Mouse (Mus musculus): Measurements from ENCODE around the gene Efs.

Gene Efs

DNA sequence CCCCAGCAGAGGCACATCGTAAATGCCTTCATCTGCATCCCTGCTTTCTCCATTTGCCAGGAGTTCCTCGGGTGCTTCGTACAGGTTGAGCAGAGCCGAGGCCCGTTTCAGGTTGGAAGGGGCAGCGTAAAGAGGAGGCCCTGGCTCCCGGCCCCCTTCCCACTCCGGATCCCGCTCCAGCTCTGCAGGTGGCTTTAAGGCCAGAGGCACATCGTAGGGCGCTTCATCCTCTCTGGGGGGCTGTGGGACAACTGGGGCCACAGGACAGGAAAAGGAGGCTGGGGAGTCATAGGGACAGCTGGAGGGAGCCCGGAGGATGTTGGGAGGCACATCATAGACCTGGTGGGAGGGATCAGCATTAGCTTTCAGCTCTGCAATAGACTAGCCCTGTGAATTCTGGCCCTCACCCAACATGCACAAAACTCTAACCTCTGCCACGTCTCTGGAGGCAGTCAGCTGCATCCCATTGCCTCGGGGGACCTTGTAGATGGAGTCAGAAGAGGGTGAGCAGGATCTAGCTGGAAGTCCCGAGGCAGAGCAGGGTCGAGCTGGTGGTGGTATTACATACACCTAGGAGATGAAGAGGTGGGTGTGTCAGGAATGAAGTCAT, 5.7 kb downstream of the Efs start:
- no peak for DNase-seq (ENCODE audit: low spot score)

DNA sequence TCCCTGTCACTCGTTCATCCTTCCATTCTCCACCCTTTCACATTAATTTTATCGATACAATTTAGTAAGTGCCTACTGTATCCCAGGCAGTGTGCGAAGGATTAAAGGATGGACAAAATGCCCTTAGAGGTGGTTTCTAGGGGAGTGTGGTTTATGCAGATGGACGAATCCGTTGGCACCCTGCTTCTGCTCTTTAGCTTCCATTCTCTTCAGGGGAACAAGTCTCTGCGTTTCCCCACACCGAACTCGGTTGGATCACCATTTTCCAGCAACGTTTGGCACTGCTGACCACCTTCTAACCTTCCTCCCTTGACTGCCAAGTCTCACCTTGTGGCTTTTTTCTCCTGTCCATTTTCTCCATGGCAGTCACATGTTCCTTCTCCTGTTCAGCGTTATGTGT, 12.6 kb downstream of the Efs start:
- DNase-seq (ENCODE audit: low spot score), result no peak

DNA sequence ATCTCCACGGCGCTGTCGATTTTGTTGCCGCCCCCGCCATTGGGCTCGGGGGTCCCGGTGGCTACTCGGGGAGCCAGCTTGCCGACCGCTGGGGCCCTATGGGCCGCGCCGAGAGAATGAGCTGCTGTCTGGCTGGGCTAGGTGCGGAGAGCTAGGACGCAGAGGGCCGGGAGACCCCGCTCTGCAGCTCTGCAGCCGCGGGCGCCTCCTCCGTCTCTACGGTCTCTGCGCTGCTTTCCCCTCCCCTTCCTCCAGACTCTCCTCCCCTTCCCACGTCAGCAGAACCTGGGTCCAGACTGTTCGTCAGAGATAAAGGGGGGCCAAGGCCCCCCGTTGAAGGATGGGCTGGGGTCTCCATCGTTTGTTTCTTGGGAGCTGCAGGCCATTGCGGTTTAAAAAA, 13.0 kb downstream of the Efs start, which contains the start of gene Slc22a17:
Gene Slc22a17, minus strand, starts transcription at position 247 of the 400 bp plus-strand sequence.
- no peak for DNase-seq (ENCODE audit: low spot score)

DNA sequence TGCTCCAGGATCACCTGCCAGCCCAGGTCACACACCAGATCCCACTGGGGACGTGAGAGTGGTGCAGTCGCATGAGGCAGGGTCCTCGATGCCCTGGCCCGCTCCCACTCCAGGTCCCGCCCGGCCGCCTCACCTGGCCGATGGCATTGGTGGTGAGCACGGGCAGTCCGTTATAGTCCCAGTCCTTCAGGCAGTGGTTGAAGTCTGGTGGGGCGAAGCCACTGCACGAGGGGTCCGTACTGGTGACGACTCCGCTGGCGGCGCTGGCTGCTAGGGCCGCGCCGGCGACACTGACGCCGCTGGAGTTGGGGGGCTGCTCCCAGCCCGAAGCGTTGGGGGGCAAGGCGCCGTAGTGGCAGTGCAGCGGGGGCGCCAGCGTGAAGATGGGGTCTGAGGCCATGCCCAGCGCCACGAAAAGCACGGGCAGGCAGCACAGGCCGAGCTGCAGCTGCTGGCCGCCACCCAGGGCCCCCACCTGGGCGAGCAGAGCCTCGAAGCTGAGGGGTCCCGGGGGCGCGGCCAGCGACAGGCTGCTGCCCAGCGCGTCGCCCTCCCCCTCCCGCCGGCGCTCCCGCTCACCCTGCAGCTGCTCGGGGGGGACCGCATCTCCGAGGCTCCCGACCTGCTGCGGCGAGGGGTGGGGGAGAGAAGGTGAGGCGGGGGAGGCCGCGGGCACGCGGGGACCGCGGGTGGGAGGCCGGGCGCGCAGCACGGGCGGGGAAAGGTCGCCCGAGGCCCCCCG, 13.6 kb downstream of the Efs start:
- DNase-seq (ENCODE audit: low spot score), result no peak

DNA sequence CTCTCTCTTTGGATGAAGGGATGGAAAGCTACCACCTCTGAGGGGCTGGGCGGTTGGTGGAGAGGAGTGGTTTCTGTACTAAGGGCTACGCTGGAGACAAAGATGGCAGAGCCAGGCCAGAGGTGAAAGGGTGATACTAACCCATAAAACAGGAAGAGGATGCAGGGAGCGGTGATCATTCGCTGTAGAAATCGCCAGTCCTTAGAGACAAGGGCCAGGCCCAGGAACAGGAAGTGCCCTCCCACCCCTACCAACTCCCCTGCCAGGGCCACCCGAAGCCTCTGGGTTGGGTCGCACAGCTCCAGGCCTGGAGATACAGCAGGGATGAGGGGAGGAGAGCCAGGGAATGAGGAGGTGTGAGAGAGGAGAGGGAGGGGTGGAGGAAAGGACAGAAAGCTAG, 17.2 kb downstream of the Efs start:
- no peak for DNase-seq (ENCODE audit: low spot score)

DNA sequence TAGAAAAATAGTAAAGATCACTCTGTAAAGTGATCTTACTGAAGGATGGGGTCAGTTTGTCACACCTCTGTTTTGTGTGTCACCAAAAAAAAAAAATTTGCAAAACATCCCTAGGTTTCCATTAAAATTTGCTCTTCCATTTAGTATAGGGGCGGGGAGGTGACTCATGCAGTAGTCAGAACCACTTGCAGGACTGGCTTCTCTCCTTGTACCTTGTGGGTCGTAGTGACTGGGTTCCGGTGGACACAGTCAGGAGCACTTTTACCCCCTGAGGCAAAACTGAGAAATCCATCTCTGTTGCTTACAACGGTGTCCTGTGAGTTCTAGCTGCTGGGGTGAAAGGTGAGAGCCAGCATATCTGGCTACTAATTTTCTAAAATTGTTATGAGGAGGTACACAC, 22.3 kb downstream of the Efs start:
- no peak for DNase-seq (ENCODE audit: low spot score)

DNA sequence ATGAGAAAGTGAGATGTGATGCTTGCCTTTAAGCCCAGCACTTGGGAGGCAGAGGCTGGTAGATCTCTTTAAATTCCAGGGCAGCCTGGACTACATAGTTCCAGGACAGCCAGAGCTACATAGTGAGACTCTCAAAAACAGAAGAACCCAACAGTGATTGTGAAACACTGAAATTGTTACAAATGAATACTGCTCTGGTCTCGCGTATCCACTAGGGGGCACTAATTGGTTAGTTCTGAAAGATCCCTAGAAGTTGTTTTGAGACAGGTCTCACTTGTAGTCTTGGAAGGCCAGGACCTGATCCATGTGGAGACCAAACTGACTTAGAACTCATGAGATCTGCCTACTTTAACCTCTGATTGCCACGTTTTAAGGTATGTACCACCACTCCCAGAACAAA, 25.5 kb downstream of the Efs start:
- DNase-seq (ENCODE audit: low spot score), result peak; percentile 80

DNA sequence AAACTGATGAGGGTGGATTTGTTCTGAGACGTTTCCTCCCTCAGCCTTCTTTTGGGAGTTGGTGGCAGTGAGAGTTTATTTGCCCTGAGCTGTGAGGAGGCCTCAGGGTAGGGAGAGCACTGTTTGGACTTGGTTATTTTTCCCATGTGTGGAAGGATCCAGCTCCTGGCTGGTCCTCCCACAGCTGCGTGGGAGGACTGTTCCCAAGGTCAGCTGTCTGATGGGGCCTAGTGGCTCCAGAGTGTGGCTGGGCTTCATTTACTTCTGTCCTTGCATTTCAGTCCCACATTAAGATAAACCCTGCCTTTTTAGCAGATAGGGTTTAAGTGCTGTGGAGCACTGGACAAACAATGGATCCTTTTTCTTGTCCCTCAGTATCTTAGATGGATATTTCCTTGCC, 28.5 kb downstream of the Efs start:
- DNase-seq (ENCODE audit: low spot score), result no peak

DNA sequence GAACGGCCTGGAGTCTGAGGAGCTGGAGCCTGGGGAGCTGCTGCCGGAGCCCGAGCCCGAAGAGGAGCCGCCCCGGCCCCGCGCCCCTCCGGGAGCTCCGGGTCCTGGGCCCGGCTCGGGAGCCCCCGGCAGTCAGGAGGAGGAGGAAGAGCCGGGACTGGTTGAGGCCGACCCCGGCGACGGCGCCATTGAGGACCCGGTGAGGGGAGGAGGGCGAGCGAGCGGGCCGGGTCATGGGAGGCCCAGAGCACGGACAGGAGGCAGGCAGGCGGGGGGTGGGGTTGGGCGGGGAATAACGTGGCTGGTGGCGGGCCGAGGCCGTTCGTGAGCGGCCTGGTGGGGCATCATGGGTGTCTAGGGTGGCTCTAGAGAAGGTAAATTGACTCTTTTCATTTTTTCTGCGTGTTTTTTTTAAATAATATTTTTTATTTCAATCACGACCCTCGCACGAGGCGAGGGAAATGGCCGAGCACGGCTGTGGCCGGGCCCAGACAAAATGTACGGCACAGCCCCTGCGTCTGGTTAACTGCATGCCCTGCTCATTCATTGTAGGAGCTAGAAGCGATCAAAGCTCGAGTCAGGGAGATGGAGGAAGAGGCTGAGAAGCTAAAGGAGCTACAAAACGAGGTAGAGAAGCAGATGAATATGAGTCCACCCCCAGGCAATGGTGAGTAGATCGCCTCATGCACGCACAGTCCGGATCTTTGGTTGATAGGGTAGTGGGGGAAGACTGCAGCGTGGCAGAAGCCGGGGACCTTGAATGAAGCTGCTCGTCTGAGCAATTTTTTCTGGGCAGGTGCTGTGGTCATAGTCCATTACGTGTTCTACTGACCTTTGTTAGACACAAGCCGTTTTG, 31.4 kb downstream of the Efs start:
- peak; percentile 48 for DNase-seq (ENCODE audit: low spot score)

DNA sequence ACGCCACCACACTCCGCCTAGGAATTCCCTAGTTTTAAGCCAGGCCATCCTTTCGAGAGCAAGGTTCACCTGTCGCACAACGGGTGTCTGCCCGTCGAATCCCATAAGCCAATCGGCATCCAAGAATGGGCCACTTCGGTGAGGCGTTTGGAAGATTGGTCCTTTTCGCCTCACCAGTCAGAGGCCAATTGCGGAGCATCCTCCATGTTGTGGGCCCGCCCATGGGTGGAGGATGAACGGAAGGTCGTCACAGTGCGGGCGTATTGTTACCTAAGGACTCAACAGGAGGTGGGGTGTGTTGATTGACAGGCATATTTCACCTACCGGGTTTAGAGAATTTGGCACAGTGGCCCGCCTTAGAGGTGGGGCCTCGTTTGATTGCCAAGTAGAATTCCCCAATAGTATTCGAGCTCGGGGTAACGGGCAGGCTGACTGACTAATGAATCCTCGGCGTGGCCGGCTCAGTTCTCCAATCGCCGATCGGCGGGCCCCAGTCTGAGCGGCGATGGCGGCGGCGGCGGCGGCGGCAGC, 32.2 kb downstream of the Efs start:
- DNase-seq (ENCODE audit: low spot score), result peak; percentile 98

DNA sequence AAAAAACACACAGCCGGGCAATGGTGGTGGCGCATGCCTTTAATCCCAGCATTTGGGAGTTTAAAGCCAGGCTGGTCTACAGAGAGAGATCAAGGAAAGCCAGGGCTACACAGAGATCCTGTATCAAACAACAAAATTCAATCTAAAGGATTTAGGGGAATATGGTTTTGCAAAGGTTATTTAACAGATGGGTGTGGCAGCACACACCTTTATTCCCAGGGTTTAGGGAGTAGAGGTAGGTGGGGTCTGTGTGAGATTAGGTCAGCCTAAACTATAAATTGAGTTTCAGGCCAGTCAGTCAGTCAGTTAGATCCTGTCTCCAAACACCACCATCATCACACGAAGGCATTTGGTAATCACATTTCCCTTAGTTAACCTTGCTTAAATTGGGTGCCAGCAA, 33.7 kb downstream of the Efs start, which contains the start of gene Pabpn1:
Gene Pabpn1, plus strand, starts transcription at position 301 of the 400 bp plus-strand sequence.
- no peak for DNase-seq (ENCODE audit: low spot score)

DNA sequence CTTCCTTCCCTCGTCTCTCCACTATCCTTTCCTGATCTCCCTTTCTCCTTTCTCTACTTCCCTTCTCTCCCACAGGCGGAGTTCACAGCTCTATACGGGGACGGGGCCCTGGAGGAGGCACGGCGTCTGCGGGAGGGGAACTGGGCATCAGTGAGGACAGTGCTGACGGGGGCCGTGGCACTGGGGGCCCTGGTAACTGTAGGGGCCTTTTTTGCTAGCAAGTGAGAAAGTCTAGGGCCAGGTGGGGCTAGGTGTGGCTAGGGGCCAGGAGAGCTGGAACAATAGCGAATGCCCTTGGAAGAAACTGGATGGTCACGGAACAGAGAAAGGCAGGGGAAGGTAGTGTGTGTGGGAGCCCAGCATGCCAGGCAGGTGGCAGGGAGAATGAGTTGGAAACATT, 40.6 kb downstream of the Efs start:
- DNase-seq (ENCODE audit: low spot score), result no peak

DNA sequence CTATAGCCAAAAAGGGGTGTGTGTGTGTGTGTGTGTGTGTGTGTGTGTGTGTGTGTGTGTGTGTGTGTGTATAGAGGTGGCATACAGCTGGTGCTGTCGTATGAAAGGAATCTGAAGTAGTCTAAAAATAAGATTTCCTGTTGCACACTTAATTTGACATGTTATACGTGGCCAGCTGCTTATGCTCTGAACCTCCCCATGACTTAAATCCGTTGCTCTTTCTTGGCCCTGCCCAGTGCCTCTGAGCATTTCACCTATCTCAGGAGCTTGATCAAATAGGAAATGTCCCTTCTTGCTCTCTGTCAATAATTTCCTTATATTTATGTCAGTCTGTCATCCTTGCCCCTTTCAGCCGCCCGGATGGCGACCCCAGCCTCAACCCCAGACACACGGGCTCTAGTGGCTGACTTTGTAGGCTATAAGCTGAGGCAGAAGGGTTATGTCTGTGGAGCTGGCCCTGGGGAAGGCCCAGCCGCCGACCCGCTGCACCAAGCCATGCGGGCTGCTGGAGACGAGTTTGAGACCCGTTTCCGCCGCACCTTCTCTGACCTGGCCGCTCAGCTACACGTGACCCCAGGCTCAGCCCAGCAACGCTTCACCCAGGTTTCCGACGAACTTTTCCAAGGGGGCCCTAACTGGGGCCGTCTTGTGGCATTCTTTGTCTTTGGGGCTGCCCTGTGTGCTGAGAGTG, 41.8 kb downstream of the Efs start:
- DNase-seq (ENCODE audit: low spot score), result no peak

DNA sequence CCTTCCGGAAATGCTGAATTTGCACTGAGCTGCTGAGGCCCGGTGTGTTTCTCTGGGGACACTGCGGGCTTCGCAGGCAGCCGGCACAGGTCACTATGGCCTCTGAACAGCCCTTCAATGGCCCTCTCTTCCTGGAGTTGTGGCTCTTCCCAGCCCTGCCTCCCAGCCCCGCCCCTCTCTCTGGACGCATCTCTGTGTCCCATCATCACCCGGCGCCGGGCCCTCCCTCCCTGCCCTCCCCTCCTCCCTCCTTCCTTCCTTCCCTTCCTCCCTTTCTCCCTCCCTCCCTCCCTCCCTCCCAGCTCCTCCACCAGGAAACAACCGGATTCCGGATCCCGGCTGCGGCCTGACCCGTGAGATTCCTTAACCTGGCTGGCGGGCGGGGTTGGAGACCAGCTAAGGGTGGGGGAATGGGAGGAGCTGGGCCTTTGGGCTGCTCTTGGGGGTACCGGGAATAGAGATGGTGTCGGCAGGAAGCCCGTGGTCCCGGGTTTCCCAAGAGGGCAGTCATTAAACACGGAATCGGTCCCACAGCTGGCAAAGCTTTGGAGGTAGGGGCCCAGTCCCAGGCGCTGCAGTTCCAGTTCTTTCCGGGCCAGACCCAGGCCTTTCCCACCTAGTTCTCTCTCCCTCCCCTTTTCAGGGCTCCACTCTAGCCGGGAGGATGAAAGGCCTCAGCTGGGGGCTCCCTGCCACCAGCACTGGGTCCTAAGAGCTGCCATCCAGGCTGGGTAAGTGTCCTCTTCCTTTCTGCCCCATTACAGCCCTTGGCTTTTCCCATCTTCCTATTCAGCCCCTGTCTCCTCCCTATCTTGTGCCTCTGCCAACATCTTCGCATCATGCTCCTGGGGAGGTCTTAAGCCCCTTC, 42.5 kb downstream of the Efs start, which contains the start of the genes Bcl2l2 and Gm20521:
Gene Bcl2l2, plus strand, starts transcription at position 224 of the 868 bp plus-strand sequence.
Gene Gm20521, plus strand, starts transcription at position 288 of the 868 bp plus-strand sequence.
- peak; percentile 86 for DNase-seq (ENCODE audit: low spot score)

DNA sequence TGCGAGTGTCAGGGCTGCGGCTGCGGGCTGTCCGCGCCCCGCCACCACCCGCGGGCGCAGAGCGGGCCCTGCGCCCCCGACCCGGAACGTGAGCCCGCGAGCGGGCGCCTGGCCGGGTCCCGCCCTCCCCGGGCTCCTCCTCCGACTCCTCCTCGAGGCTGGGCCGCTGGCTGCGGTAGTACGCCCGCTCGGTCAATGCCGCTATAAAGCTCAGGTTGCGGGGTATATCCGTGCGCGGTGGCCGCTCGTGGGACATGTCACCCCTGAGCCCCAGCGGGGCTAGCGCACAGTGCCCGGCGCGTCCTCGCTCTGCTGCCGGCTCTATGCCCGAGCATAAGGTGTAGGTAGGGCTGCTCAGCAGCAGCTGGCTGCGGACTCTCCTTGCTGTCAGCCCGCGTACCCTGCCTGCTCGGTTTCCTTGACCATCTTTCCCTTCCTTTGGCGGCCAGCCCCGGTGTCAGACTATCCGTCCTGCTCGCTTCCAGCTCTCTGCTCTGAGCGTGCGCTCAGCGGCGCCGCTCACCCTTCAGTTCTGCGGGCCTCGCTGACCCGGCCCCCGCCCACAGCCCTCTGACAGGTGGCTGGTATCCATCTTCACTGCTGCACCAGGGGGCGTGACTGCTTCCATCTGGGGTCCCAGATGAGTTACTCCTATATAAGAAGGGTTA, 48.7 kb downstream of the Efs start, which contains the start of gene Ppp1r3e:
Gene Ppp1r3e, minus strand, starts transcription at position 503 of the 668 bp plus-strand sequence.
- no peak for DNase-seq (ENCODE audit: low spot score)

DNA sequence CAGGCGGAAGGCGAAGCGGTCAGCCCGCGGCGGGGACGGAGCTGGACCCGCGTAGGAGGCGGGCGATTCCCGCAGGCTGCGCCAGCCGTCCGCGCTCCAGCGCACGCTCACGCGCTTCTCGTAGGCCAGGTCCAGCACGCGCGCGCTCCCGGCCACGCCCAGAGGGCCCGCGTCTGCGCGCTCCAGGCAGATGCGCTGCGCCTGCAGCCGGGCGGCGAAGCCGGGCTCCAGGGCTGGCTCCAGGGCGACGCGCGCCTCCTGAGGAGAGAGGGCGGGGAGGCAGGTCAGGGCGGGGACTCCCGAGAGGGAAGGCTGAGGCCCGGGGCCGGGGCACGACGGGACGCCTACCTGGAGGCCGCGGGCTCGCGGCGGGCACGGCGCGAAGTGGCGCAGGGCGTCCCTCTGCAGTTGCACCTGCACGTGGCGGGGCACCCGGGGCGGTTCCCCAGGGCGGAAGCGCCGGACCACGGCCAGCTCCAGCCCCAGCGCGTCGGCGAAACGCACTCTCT, 49.3 kb downstream of the Efs start:
- DNase-seq (ENCODE audit: low spot score), result peak; percentile 79

DNA sequence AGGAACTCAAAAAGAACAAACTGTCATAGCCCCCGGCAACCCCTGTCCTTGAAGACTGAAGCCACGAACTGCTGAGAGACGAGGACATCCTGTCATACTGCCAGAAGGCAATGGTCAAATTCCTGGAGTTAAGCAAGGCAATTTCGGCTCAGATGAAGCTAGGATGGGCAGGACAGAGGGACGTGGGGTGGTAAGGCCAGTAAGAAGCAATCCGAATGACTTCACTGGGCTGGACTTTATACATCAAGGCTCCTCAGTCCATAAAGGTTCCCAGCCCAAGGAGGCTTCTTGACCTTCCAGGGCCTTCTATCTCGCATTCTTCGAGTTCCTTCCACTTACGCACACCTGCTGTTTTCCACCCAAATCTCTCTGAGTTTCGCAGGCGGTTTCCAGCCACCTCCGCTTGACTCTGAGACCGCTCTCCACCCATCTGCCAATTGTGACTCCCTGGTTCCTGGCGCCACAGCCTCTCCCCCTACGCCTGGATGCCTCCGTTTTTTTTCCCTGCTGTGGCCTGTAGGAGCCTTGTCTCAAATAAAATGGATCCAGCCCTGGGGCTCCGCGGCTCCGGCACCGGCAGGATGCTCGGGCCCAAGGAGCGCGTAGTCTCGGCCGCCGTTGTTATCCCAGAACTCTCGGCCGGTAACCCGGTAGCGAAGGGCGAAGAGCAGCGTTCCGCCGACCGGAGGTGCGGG, 49.9 kb downstream of the Efs start:
- DNase-seq (ENCODE audit: low spot score), result no peak

DNA sequence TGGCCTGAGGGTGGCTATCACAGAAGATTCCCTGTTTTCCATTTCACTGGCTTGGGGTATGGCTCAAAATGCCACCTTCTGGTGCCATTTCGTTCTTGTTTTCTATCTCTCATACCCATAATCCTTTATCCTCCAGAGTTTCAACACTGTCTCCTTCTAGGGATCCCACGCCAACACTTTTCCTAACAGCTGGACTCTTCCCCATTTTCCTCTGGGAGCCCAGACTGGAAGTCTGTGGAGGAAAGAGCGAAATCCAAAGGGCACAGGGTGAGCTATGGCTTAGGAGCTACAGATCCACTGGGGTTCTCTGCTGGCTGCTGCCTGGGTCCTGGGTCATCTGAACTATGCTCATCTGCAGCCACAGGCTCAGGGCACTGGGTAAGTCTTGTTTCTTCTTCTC, 51.8 kb downstream of the Efs start:
- peak; percentile 55 for DNase-seq (ENCODE audit: low spot score)

DNA sequence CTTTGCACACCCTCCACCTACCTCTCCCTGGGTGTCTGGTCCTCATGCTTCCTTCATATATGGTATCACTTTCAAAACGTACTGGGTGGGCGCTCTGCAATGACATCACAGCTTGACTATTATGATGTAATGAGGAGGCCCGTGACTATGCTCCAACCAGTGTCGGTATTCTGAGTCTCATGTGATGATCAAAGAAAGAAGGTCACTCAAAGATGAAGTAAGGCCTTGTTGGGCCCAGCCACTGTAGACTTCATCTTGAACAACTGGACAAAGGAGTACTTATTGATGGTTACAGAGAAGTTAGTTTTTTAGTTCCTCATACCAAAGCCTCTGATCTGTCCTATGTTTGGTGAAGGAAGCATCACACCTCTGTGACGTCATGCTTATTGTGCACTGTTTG, 55.1 kb downstream of the Efs start, which contains the start of gene Homez:
Gene Homez, minus strand, starts transcription at position 101 of the 400 bp plus-strand sequence.
- DNase-seq (ENCODE audit: low spot score), result no peak

Measured in adipocyte (in vitro differentiated cells).